Mouse (Mus musculus) layer of hippocampus, adult 8-10 months (tissue): Measurements from ENCODE around the gene Cds2. TPM values are rescaled to one million over a fixed set of nuclear protein-coding genes. Genes with fewer than 3 reads are reported as not detected.
A peak's percentile ranks its signal among the peaks of the same experiment; 100 is the strongest.
"Not testable (repeated sequence)": the region's sequence is repeated elsewhere in the genome, so short reads cannot be mapped to it uniquely, and the experiment has no call there.

Source experiments
- DNase-seq, 2 experiments: peaks; one replicate each; pipeline ENCODE4 v3.0.0; 2022; ENCODE audit warnings: low spot score in 2 of 2
- total RNA-seq, 4 experiments: library from RNA; stranded (reverse); gene quantifications; 2 replicates each; pipeline ENCODE4 v1.2.4; 2022

The Cds2 gene
- total RNA-seq: 100 to 1,000 TPM; 242 to 286 (median 261) TPM

GRCm38 (mm10) chr2:132262879-132263398 is at the start of gene Cds2:
Gene Cds2, plus strand, starts transcription at chr2:132263148.
- DNase-seq: peak; percentile 98 to 99

GRCm38 (mm10) chr2:132221611-132222073 is 41.3 kb upstream of the Cds2 start:
- no peak for DNase-seq

DNA sequence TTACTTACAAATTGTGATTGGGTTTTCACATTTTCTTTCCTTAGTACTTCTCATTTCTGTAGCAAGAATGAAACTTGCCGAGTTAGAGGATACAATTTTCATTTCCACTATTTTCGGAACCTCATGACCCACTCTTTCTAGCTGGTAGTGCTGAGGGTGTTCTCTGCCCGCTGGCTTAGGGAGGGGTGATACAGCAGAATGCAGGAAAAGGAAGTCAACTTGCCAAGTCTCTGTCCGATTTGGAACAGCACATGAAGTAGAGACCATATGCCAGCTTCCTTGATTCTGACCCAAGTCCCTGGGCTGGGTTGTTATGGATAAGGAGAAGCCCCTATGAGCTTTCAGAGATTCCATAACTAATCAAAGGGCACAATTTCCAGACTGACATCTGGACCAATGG is 38.6 kb upstream of the Cds2 start:
- DNase-seq: no peak

DNA sequence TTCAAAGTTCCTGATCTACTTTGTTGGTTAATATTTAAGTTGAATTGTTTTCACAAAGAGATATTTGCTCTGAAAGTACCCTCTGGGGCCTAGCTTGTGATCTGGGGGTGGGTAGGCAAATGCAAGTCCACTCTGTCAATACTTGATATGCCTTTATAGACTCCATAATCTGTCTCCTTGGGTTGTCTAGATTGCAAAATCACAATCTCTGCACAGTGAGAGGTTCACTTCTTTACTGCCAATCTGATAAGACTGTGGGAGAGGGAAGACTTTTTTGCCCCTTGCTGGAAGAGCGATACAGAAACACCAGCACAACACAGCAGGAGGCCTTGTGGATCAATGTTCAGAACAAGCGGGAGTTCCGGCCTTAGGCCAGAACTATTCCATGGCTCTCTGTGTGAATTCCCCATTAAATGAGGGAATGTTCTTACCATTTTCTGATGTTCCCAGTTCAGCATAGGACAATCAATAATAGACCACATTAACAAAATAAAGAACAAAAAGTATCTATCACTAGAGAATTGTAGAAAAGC is 30.5 kb upstream of the Cds2 start:
- DNase-seq: no peak

DNA sequence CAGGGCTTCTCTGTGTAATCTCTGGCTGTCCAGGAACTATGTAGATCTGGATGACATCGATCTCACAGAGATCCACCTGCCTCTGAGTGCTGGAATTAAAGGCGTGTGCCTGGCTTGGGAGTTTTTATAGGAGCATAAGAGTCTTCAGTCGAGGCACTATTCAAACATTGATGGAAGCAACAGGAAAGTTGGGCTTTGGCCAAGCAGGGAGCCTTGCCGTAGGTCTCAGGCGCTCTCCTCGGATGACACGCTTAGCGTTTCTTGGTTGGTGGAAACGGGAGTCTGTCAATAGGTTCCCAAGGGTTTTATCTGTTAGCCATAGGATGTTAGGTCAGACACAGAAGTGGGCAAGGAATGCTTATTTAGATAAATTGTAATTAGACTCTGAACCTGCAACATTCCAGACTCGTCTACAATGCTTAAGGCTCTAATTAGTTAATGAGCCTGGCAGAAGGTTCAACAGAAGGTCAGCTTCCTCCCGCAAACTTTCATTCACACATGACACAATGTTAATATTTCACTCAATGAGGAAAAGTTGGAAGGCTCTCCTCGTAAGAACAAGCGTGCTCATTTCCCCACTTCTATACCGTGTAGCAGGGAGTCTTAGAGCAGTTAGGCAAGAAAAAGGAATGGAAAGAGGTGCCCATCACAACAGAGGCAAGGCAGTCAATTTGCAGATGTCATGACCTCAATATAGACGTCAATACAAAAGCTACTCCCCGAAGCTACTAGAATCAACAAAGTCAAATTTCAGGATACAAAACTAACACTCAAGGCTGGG is 28.8 kb upstream of the Cds2 start:
- DNase-seq: no peak

GRCm38 (mm10) chr2:132235291-132235690 is 27.7 kb upstream of the Cds2 start:
- no peak for DNase-seq

GRCm38 (mm10) chr2:132235975-132236374 is 27.0 kb upstream of the Cds2 start:
- DNase-seq: no peak

- DNase-seq: not testable (repeated sequence)
Observed at GRCm38 (mm10) chr2:132239434-132239833, 23.5 kb upstream of the Cds2 start.

- DNase-seq: peak in 1 of 2 experiments; percentile 62
Observed at GRCm38 (mm10) chr2:132240457-132240856, 22.5 kb upstream of the Cds2 start.

- no peak for DNase-seq
Observed at GRCm38 (mm10) chr2:132243370-132243769, 19.6 kb upstream of the Cds2 start.

DNA sequence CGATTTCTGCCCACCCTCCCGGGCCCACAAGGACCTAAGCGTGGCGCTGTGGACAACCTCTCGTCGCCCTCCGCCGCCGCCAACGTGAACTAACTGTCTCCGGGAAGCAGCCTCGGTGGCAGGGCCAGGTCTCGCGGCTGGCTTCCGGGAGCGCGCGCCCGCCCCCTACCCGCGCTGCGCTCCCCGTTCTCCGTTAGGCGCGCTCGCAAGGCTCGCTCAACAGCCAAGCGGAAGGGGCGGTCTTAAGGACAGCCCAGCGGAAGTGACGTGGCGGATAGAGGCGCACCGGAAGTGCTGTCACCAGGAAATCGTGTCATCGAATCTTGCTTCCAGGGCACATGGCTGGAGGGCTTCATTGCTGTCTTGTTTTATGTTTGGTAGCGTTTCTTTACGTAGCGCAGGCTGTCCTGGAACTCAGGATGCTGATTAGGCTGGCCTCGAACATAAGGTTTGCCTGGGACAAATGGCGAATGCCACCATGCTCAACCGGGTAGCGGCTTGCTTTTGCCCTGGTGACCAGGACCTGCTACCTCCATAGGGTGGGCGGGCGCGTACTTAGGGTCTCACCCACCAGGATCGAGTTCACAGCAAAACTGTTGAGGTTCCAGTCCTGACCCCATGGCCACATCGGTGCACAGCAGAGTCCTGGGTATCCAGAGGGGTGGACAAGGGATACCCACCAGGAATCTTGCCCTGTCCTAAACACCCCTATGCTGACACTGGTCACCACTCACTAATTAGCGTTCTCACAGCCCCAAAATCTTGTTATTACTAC is 15.2 kb upstream of the Cds2 start, which contains the start of gene Tmem230:
Gene Tmem230, minus strand, starts transcription at position 269 of the 775 bp plus-strand sequence.
- peak; percentile 93 to 94 for DNase-seq

DNA sequence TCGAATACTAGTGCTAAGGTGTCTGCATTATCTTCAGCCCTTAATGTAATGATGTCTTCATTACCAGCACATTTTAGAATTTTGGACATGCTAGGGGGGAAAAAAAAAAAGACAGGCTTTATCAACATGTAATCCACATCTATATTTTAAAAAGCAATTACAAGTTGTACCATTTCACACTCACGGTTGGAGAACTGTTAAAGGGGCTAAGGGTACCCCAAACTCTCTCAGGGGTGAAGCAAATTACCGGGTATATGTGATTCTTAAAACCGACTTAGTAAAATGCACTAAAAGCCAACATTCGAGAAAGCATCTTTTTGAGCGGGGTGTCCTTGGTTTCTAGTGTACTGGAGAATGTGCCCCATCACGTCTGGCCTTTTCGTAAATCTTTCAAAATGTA is 11.0 kb upstream of the Cds2 start:
- no peak for DNase-seq

DNA sequence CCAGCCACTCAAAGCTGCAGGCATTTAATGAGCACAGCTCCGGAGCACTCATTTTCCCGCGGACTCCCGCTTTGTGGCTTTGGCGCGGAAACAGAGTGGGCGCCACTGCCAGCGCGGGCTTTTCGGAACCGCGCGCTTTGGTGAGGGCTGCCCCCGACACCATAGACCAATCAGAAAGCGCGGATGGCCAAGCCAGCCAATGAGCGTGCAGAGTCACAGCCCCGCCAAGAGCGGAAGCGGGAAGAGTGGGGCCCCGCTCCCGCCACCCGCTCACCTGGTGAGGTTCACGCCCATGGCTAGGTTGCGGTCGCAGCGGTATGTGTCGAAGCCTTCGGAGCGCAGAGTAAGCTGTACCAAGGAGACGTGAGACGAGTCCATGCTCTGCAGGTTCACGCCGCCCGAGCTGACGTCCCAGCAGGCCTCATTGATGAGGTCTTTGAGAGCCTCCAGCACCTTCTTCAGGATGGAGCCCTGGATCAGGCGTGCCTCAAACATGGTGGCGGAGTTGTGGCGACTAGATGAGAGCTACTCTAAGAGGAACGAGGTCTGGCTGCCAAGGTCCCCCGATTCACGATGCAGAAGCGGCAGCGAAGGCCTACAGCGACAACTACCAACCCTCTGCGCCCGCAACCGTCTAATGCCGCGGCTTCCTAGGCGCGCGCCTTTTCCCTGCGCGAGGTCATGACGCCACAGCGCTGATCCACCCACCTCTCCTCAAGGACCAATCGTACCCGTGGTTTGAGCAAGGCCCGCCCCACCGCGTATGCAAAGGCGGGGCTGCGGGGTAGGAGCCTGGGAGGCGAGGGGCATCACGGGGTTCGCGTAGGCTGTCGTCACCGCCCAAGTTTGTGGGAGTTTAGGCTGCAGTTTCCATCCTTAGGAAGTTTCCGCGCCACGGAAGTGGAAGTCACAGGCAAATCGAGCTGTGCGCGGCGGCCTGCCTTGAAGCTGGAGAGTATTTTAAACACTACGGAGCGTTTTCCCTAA is 10.1 kb upstream of the Cds2 start, which contains the start of gene Pcna:
Gene Pcna, minus strand, starts transcription at position 773 of the 987 bp plus-strand sequence.
- peak; percentile 96 for DNase-seq

- DNase-seq: no peak
Observed at GRCm38 (mm10) chr2:132253603-132254002, 9.3 kb upstream of the Cds2 start.

DNA sequence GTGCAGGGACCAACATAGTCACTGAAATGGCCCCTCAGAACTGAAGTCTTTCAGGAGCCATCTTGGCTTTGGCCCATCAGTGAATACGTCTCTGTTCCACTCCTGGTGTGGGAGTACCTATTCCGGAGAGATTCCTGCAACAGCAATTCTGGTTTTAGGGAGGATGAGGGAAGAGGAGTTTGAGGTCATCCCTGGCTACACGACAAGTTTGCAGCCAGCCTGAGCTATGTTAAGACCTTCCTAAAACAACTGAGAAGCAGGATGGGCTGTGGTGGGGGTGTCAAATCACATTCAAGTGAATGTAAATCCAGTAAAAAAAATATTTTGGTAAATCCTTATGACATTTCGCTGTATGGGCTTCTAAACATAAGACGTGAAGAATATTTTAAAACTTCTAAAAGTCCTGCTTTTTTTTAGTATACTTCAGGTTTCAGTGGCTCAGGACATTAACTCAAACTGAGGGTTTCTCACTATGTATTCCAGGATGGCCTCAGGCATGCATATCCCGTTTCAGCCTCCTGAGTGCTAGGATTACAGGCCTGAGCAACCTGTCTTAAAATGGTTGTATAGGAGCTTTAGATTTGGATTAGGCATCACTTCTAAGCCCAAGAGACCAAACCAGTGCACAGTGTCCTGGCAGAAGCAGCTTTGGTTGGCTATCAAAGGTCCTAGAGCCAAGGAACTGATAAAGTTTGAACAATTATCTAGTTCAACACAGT is 5.4 kb upstream of the Cds2 start:
- DNase-seq: no peak

- DNase-seq: no peak
Observed at GRCm38 (mm10) chr2:132260601-132261000, 2.3 kb upstream of the Cds2 start.

DNA sequence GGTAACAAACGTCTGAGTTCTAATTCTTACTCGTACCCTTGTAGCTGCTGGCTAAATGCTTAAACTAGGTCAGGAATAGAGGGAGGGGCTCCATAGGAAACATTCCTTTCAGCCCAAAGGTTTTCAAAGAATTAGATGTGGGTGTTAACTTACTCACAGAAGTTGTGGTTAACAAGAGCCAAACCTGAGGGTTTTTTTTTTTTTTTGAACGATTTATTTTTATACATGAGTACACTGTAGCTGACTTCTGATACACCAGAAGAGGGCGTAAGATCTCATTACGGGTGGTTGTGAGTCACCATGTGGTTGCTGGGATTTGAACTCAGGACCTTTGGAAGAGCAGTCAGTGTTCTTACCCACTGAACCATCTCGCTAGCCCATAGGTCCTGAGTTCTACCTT is 773 bp upstream of the Cds2 start:
- DNase-seq: no peak

DNA sequence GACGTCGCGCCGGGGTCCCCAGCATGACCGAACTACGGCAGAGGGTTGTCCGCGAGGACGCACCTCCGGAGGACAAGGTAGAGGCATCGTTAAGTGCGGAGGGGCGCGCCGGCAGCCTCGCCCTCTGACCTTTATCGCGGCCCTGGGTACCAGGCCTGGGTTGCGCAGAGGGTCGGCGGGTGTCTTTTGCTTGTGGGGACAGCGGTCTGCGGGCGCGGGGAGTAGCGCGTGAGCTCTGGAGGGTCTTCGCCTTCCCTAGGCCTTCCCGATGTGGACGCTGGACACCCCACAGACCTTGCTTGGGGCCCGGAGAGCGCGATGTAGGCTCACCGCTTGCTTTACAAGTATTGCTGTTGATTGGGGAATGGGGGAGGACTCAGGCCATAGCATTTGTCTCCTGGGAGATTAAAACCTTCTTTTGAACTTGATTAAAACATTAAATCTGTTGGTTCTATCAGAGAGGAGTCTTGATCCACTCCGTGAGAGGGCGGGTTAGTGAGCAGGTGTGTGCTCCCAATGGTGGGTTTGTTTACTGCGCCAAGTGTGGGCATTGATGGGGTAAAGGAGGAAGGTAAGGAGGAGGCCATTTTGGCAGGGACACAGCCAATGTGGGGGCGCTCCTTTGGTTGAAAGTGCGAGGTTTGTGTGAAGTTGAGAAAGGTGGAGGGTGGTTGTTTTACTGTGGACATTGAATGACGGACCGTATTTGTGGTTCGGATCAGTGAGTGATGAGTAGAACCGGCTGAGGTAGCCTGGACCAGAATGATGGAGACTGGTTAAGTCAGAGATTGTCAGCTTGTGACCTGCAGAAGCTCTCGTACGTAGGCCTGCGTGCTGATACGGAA is 695 bp downstream of the Cds2 start:
- DNase-seq: peak in 1 of 2 experiments; percentile 34

- no peak for DNase-seq
Observed at GRCm38 (mm10) chr2:132264266-132264710, 1.3 kb downstream of the Cds2 start.
